Mouse (Mus musculus): Measurements from ENCODE around the gene Iffo1. TPM values are rescaled to one million over a fixed set of nuclear protein-coding genes. Genes with fewer than 3 reads are reported as not detected.

The Iffo1 gene
- 10 to 100 TPM in 1 of 2 experiments, 1 to 10 TPM in 1; 9.5 to 10.6 TPM for polyA plus RNA-seq (2017; shearing (Covaris generic))

GRCm38 (mm10) chr6:125145001-125145400, at the start of gene Iffo1:
Gene Iffo1 (plus strand): TSS chr6:125145241.
- peak; percentile 100 for ATAC-seq

GRCm38 (mm10) chr6:125095391-125096278, 49.4 kb upstream of the Iffo1 start, which contains the start of gene Chd4:
Gene Chd4 (plus strand): TSS chr6:125095981.
- peak; percentile 63 for ATAC-seq

DNA sequence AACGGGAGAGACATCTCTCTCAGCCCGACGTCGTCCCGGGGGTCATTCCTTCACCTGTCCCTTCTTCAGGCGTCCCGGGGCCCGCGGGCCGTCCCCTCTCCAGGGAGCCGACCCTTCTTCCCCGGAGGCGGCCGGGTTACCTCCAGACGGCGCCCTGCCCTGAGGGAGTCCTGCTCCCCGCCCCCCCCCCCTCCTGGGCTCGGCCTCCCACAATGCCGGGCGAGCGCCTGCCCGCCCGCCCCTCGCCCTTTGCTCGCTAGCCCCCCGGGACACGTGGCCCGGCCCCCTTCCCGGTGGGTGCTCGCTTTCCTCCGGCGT, 48.8 kb upstream of the Iffo1 start:
- ATAC-seq: no peak

- ATAC-seq: peak; percentile 9
These were observed 48.3 kb upstream of the Iffo1 start for GRCm38 (mm10) chr6:125096597-125097345.

DNA sequence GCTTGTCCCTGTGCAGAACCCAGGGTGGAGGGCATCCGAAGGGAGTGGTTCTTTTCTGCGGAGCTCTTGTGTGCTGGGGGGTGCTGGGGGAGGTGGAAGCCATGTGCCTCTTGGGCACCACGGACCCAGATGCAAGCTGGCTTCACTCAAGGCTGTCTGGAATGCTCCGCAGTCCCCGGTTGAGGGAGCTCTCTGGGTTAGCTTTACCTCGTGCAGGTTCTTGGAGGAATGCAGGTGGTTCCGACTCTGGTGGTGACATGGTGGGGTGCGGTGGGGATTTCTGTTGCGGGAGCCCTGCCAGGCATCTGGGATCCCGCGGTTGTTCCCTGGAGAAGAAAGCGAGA, 47.7 kb upstream of the Iffo1 start:
- ATAC-seq: no peak

- ATAC-seq: no peak
These were observed 47.1 kb upstream of the Iffo1 start for GRCm38 (mm10) chr6:125097951-125098350.

- no peak for ATAC-seq
These were observed 46.5 kb upstream of the Iffo1 start for GRCm38 (mm10) chr6:125098513-125098912.

DNA sequence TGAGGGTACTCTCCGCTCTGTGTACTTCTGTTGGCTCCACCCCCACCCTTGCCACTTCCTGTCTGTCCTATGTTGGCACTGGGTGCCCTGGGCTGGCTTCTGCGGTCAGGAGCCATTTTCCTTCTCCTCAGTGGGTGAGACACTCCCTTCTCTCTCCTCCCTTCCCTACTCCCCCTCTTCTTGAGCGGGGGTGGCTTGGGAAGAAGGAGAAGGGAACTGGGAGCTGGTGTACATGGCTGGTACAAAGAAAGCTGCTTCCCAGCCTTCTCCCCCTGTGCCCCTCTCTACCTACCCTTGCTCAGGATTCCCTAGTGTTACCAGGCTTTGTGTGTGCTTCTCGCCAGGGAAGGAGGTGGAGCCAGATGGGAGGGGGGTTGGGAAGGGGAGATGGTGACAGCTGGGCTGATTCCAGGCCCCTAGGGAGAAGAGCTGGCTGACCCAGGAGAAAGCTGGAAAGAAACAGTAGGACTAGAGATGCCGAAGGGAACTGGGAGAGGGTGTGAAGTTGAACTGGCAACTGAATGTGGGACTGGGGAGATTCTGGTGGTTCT, 45.5 kb upstream of the Iffo1 start:
- peak; percentile 60 for ATAC-seq

- ATAC-seq: no peak
These were observed 43.6 kb upstream of the Iffo1 start for GRCm38 (mm10) chr6:125101444-125101843.

- no peak for ATAC-seq
These were observed 40.8 kb upstream of the Iffo1 start for GRCm38 (mm10) chr6:125104223-125104622.

- ATAC-seq: no peak
These were observed 37.3 kb upstream of the Iffo1 start for GRCm38 (mm10) chr6:125107705-125108104.

GRCm38 (mm10) chr6:125109371-125109770, 35.7 kb upstream of the Iffo1 start:
- no peak for ATAC-seq

- no peak for ATAC-seq
These were observed 34.1 kb upstream of the Iffo1 start for GRCm38 (mm10) chr6:125110927-125111326.

DNA sequence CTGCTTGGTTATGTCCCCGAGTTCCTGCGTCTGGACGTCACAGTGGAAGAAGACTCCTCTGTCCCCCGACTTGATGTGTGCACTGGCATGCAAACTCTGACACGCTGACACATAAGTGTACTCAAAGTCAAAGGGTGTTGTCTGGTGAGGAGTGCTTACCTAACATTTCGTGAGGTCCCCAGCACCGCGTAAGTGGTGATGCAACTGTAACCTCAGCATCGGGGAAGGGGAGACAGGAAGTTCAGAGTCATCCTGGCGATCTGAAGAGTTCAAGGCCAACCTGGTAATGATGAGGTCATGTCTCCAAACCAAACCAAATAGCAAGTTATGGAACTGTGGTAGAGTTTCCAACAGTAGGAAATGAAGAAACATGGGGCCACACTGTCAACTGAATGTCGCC, 32.5 kb upstream of the Iffo1 start:
- no peak for ATAC-seq

GRCm38 (mm10) chr6:125119387-125119786, 25.7 kb upstream of the Iffo1 start:
- no peak for ATAC-seq

GRCm38 (mm10) chr6:125128724-125129123, 16.3 kb upstream of the Iffo1 start:
- no peak for ATAC-seq

GRCm38 (mm10) chr6:125129710-125130402, 15.2 kb upstream of the Iffo1 start:
- no peak for ATAC-seq

DNA sequence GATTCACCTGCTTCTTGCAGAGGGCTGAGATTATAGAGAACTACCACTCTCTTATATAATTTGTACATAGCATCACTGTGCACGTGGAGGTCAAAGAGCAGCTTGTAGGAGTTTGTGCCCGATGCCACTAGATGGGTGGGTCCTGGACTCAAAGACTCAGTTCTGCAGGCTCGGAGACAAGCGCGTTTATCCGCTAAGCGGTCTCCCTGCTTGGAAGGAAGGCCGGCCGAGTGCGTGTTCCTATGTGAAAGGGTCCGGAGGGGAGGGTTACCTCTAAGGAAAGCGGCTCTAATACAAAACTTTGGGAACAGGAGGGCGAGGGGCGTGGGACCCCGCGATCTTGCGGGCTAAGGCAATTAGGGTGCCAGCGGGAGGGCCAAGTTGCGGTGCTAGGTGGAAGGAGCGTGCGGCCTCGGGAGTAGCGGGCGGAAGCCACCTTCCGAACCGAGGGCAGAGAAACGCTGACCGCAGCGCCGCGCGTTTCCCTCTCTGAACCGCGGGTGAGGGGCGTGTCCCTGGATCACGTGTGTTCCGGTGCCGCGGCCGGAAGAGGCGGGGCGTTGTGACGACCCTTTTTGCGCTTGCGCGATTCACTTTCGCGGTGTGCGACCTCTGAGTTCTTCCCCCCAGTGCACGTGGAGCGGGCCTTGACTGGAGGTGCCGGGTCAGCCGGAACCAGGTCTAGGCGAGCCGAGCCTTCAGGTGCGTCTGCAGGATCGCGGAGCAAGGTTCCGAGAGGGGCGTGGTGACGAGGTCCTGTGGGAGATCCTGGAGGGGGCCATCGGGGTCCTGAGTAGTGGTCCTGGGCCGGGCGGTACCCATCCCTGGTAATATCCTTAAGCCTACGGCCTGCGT, 13.5 kb upstream of the Iffo1 start, which contains the start of gene Nop2:
Gene Nop2 (plus strand): TSS at position 608 of the 855 bp plus-strand sequence.
- peak; percentile 96 for ATAC-seq

- ATAC-seq: no peak
These were observed 12.6 kb upstream of the Iffo1 start for GRCm38 (mm10) chr6:125132470-125132869.

DNA sequence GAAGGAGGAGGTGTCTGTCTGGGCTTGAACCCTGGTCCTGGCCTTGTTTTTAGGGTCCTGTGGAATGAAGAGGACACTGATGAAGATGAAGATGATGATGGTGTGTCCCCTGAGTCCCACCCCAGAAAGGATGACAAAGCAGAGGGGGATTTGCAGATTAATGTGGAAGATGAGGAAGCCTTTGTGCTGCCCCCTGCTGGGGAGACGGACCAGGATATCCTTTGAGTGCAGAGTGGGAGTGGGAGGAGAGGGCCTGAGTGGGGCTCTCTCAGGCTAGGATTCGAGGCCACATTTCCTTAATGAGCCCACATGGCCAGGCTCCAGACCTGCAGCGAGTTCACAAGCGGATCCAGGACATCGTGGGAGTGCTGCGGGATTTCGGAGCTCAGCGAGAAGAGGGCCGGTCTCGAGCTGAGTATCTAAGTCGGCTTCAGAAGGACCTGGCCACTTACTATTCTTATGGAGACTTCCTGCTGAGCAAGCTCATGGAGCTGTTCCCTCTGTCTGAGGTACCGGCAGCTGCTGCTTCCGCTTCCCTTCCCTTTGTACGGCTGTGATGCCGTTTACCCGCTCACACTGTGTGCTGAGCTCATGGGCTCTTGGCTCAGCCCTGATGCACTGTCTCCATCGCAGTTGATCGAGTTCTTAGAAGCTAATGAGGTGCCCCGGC, 7.9 kb upstream of the Iffo1 start:
- ATAC-seq: no peak

DNA sequence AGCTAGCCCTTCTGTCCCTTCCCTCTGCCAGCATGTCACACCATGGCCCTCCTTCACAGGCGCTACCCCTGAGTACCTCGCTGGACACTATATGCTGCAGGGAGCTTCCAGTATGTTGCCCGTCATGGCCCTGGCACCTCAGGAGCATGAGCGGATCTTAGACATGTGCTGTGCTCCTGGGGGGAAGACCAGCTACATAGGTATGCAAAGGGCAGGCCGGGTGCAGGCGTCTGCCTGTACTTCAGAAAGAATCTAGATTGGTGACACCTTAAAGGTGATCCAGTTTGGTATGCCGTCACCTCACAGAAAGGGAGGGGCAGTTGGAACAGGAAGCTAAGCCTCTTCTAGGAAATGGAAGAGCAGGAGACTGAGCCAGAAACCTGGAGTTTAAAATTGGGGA, 5.3 kb upstream of the Iffo1 start:
- ATAC-seq: no peak
